Mouse (Mus musculus) adrenal gland, postnatal 36 days (tissue): ENCODE results near the gene Gm4141. TPM values are rescaled to one million over a fixed set of nuclear protein-coding genes. Genes with fewer than 3 reads are reported as not detected.
"Not testable (repeated sequence)": the region's sequence is repeated elsewhere in the genome, so short reads cannot be mapped to it uniquely, and the experiment has no call there.

Experiments used
- DNase-seq, 2 experiments: peaks; one replicate each; pipeline ENCODE4 v3.0.0; 2021; ENCODE audit warnings: mixed read lengths in 1 of 2
- long read RNA-seq, 2 experiments: library from polyadenylated mRNA; stranded (forward); transcript quantifications; one replicate each; pipeline ENCODE4 v2.0.0; 2021; ENCODE audit warnings: borderline sequencing depth in 2 of 2
- total RNA-seq, 2 experiments: library from RNA; stranded (reverse); gene quantifications; 2 replicates each; pipeline ENCODE4 v1.2.3; 2021

Gm4141 gene
- not detected for total RNA-seq
- long read RNA-seq, experiment 1 = 0 reads
- long read RNA-seq, experiment 2 = 0 reads

DNA sequence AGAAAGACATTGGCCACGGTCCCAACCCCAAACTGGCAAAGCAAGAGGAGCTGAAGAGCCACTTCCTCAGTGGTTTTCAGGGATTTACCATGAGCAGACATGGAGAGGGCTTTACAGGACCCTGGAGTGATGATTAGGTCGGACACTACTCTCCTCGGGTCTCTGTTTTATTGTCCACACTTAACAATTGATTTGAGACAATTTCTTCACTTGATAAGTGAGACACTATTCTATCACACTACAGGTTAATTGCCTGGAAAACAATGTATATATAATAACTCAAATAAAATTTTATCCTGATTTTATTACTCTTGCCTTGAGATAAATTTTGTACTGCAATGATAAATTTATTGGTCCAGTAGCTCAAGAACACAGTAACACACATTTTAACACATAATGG, at the start of gene Gm4141:
Gene Gm4141 (minus strand): TSS at position 101 of the 400 bp plus-strand sequence.
- DNase-seq = not testable (repeated sequence)

DNA sequence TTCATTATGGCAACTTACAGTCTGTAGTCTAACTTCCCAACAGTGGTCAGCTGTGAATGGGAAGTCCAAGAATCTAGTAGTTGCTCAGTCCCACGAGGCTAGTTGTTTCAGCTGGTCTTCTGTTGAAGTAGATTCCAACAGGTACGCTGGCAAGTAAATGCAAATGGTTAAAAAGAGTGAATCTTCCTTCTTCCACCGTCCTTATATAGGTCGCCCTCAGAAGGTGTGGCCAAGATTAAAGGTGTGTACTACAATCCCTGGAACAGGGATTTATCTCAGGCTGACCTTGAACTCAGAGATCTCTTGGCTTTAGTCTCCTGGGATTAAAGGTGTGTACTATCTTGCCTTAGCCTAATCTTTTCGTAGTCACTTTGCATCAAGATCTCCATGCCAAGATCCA, 22.9 kb upstream of the Gm4141 start, which contains the start of gene Gm4513:
Gene Gm4513 (minus strand): TSS at position 101 of the 400 bp plus-strand sequence.
- not testable (repeated sequence) for DNase-seq

DNA sequence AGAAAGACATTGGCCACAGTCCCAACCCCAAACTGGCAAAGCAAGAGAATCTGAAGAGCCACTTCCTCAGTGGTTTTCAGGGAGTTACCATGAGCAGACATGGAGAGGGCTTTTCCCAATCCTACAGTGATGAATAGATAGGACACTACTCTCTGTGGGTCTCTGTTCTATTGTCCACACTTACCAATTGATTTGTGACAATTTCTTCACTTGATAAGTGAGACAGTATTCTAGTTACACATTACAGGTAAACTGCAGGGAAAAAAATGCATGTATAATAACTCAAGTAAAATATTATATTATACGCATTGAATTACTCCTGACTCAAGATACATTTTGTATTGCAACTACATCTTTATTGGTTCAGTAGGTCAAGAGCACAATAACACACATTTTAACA, 30.4 kb downstream of the Gm4141 start, which contains the start of gene Gm5726:
Gene Gm5726 (minus strand): TSS at position 101 of the 400 bp plus-strand sequence.
- not testable (repeated sequence) for DNase-seq

DNA sequence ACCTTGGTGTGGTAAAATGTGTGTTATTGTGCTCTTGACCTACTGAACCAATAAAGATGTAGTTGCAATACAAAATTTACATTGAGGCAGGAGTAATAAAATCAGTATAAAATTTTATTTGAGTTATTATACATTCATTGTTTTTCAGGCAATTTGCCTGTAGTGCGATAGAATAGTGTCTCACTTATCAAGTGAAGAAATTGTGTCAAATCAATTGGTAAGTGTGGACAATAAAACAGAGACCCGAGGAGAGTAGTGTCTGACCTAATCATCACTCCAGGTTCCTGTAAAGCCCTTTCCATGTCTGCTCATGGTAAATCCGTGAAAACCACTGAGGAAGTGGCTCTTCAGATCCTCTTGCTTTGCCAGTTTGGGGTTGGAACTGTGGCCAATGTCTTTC, 42.5 kb downstream of the Gm4141 start, which contains the start of gene Vmn1r104:
Gene Vmn1r104 (plus strand): TSS at position 301 of the 400 bp plus-strand sequence.
- DNase-seq = not testable (repeated sequence)

Other genes with a start within 250 kb of the Gm4141 start
- gene Gm4133, start 242.2 kb downstream of the Gm4141 start, total RNA-seq = not detected
- gene Gm5728, start 200.8 kb downstream of the Gm4141 start, total RNA-seq = not detected
- gene Vmn1r100, start 158.3 kb downstream of the Gm4141 start, total RNA-seq = not detected
- not detected for gene Vmn1r101, start 133.6 kb downstream of the Gm4141 start, total RNA-seq
- not detected for gene Gm10670, start 101.3 kb downstream of the Gm4141 start, total RNA-seq
- gene Vmn1r103, start 65.7 kb downstream of the Gm4141 start, total RNA-seq = not detected
- not detected for gene Vmn1r104, start 42.4 kb downstream of the Gm4141 start, total RNA-seq
- not detected for gene Gm5726, start 30.5 kb downstream of the Gm4141 start, total RNA-seq
- gene Gm4513, start 22.8 kb upstream of the Gm4141 start, total RNA-seq = not detected
- not detected for gene Vmn1r107, start 92.7 kb upstream of the Gm4141 start, total RNA-seq
- not detected for gene Vmn1r111, start 127.0 kb upstream of the Gm4141 start, total RNA-seq
- gene Gm10668, start 154.4 kb upstream of the Gm4141 start, total RNA-seq = not detected
- gene Vmn1r112, start 194.9 kb upstream of the Gm4141 start, total RNA-seq = not detected
- not detected for gene Vmn1r113, start 211.0 kb upstream of the Gm4141 start, total RNA-seq
- gene Vmn1r114, start 235.9 kb upstream of the Gm4141 start, total RNA-seq = not detected